Mouse (Mus musculus): ENCODE results near the gene Slc6a16. TPM values are rescaled to one million over a fixed set of nuclear protein-coding genes. Genes with fewer than 3 reads are reported as not detected.
A peak's percentile ranks its signal among the peaks of the same experiment; 100 is the strongest.

The Slc6a16 gene
- 0.62 and 1.3 TPM in 2 replicates for polyA plus RNA-seq (2015; fragmentation: Nextera tagmentation; extraction: Ambion mirVana)

- no peaks in the 10 kb centered on the region for H3K9me3 ChIP-seq
- peaks cover 10% of the 10 kb centered on the region for H3K4me1 ChIP-seq (replicated peaks)
- H3K4me2 ChIP-seq, result peak within 1 kb of the TSS; percentile 61
- WGBS, result 10% methylated on average over 51 of the region's 53 CpGs
- peaks cover 12% of the 10 kb centered on the region; the same call in 1 of the 2 replicates for H3K27me3 ChIP-seq
- H3K4me3 ChIP-seq, result peak within 1 kb of the TSS; percentile 36
- no peak within 1 kb of the TSS for H3K9ac ChIP-seq
- H3K36me3 ChIP-seq, result no peaks in the 10 kb centered on the region
- ATAC-seq (ENCODE audit: low FRiP score, low read depth), result peak; percentile 65; the same call in 1 of the 2 replicates
- H3K27ac ChIP-seq (replicated peaks), result no peak within 1 kb of the TSS
Measured at GRCm38 (mm10) chr7:45240633-45241388, at the start of gene Slc6a16. TSS of gene Slc6a16 (plus strand) at chr7:45241085.

DNA sequence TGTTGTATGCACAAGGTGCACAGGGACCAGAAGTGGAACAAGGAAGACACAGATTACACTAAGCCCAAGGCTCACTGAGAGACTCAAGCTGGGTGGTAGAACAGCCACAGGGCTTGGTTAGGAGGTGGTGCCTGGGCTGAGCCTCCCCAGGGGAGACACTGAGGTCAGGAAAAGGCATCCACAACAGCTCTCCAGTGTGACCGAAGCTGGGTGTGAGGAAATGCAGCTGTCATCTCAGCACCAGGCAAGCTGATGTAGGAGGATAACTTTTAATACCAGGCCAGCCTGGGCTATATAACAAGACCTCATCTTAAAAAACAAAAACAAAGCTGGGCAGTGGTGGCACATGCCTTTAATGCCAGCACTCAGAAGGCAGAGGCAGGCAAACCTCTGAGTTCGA is 49.7 kb upstream of the Slc6a16 start:
- Histone ChIP-seq H3K4me3 (no peak overlapping the region), H3K36me3 (no peaks in the 10 kb centered on the region), H3K9me3 (no peaks in the 10 kb centered on the region), H3K9ac (no peak overlapping the region), H3K4me1 (replicated peaks) (0 out of 2 replicates have a peak, but pooled peaks cover 3% of the 10 kb centered on the region), H3K4me2 (no peak overlapping the region), H3K27me3 (0 out of 2 replicates have a peak, but pooled peaks cover 14% of the 10 kb centered on the region), H3K27ac (replicated peaks) (no peak overlapping the region)
- 64% methylated on average over 2 of the region's 2 CpGs for WGBS
- no peak for ATAC-seq (ENCODE audit: low FRiP score, low read depth)

GRCm38 (mm10) chr7:45191803-45192363 is 49.0 kb upstream of the Slc6a16 start:
- Histone ChIP-seq H3K36me3 (no peaks in the 10 kb centered on the region), H3K27ac (replicated peaks) (no peak overlapping the region), H3K9ac (no peak overlapping the region), H3K27me3 (0 out of 2 replicates have a peak, but pooled peaks cover 9% of the 10 kb centered on the region), H3K4me1 (replicated peaks) (0 out of 2 replicates have a peak, but pooled peaks cover 3% of the 10 kb centered on the region), H3K9me3 (no peaks in the 10 kb centered on the region), H3K4me3 (no peak overlapping the region), H3K4me2 (no peak overlapping the region)
- ATAC-seq (ENCODE audit: low FRiP score, low read depth), result no peak
- 24% methylated on average over 8 of the region's 8 CpGs for WGBS

DNA sequence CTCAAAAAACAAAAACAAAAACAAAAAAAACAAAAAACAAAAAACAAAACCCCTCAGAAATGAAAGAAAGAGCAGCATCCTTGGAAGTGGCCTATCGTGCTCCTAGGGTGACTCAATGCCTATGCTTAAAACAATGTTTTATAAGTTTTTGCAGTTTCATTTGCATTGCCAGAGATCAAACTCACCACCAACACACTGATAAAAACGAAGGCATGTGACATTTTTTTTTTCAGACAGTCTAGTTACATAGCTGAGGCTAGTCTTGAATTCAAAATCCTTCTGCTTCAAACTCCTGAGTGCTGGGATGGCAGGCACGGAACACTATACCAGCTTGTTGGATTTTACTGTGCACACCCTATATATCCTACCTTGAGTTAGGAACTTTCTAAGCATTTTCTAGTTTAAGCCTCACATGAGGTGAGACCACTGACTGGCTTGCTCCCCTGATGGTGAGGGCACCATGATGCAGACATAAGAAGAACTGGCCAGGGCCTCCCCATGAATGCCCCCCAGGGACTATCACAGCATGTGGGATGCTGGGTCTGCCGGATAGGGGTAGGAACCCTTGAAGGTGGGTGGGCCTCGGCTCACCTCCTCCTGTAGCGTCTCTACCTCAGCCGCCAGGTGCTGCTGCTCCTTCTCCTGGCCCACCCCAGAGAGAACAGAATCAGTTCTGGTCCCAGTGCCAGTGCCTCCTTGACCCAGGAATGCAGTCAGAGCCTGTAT is 48.1 kb upstream of the Slc6a16 start:
- H3K36me3 ChIP-seq, result no peaks in the 10 kb centered on the region
- ATAC-seq (ENCODE audit: low FRiP score, low read depth), result no peak
- no peak overlapping the region for H3K4me3 ChIP-seq
- WGBS, result 85% methylated on average over 7 of the region's 7 CpGs
- H3K4me2 ChIP-seq, result no peak overlapping the region
- no peak overlapping the region for H3K9ac ChIP-seq
- H3K4me1 ChIP-seq (replicated peaks), result 0 out of 2 replicates have a peak, but pooled peaks cover 3% of the 10 kb centered on the region
- no peak overlapping the region for H3K27ac ChIP-seq (replicated peaks)
- H3K9me3 ChIP-seq, result no peaks in the 10 kb centered on the region
- 0 out of 2 replicates have a peak, but pooled peaks cover 9% of the 10 kb centered on the region for H3K27me3 ChIP-seq

DNA sequence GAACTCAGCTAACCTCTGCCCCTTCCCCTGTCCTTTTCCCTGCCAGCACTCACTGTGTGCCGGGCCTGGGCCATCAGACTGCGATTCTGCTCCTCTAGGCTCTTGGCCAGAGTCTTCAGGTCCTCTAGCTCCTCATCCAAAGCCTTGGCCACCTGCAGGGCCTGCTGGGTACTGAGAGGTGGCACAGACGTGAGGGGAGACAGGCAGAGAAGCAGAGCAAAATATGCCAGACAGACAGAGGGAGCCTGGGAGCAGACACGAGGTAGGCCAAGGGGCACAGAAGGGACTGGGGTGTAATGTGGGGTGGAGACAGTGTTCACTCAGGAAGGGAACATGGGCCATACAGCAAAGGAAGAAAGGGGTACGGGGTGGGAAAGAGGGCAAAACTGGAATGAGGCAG is 47.5 kb upstream of the Slc6a16 start:
- 0 out of 2 replicates have a peak, but pooled peaks cover 9% of the 10 kb centered on the region for H3K4me1 ChIP-seq (replicated peaks)
- no peak overlapping the region for H3K4me2 ChIP-seq
- H3K27me3 ChIP-seq, result 0 out of 2 replicates have a peak, but pooled peaks cover 4% of the 10 kb centered on the region
- no peaks in the 10 kb centered on the region for H3K9me3 ChIP-seq
- no peak overlapping the region for H3K4me3 ChIP-seq
- no peak overlapping the region for H3K9ac ChIP-seq
- H3K27ac ChIP-seq (replicated peaks), result no peak overlapping the region
- no peaks in the 10 kb centered on the region for H3K36me3 ChIP-seq
- WGBS, result 74% methylated on average over 5 of the region's 5 CpGs
- no peak for ATAC-seq (ENCODE audit: low FRiP score, low read depth)

DNA sequence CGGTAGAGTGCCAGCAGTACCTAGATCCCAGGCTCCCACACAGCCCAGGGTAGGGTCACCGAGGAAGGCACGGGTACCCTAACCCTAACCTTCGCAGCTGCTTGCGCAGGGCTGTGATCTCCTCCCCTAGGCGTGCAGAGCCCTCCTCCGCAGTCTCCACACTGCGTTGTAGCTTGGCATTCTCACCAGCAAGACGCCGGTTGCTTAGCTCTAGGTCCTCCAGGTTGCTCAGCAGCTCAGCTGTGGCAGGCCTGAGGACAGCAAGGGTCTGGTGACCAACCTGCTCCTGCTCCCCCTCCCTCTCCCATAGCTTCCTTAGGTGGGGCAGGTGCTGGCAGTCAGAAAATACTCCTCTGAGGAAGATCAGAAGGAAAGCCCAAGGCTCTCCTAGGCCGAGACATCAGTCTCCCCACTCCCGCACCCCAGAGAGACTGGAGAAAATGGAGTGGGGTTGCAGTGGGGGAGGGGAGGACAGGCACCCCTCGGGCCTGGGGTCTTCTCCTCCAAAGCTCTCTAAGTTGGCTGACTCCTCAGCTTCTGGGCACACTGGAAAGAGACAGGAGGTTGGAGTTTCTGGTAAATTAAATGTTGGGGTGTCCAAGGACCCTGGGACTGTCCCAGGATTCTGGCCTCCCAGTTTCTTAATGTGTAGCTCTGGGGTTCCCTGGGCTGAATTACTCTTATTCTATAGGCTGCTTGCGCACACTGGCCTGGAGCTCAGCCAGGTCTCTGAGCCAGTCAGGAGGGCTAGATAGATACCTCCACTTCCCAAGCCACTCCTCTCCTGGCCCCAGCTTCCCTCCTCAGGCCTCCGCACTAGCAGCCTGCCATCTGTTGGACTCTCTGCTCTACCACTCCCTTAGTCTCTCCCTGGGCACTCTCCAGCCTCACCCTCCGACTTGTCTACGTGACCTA is 46.8 kb upstream of the Slc6a16 start:
- H3K27me3 ChIP-seq, result 0 out of 2 replicates have a peak, but pooled peaks cover 3% of the 10 kb centered on the region
- no peak overlapping the region for H3K27ac ChIP-seq (replicated peaks)
- H3K9me3 ChIP-seq, result no peaks in the 10 kb centered on the region
- 71% methylated on average over 17 of the region's 17 CpGs for WGBS
- no peak overlapping the region for H3K4me3 ChIP-seq
- no peak overlapping the region for H3K4me2 ChIP-seq
- H3K4me1 ChIP-seq (replicated peaks), result 0 out of 2 replicates have a peak, but pooled peaks cover 9% of the 10 kb centered on the region
- no peaks in the 10 kb centered on the region for H3K36me3 ChIP-seq
- no peak overlapping the region for H3K9ac ChIP-seq
- no peak for ATAC-seq (ENCODE audit: low FRiP score, low read depth)

- no peak overlapping the region for H3K4me2 ChIP-seq
- H3K27ac ChIP-seq (replicated peaks), result no peak overlapping the region
- H3K9ac ChIP-seq, result no peak overlapping the region
- no peaks in the 10 kb centered on the region for H3K36me3 ChIP-seq
- WGBS, result 66% methylated on average over 13 of the region's 13 CpGs
- ATAC-seq (ENCODE audit: low FRiP score, low read depth), result no peak
- 0 out of 2 replicates have a peak, but pooled peaks cover 9% of the 10 kb centered on the region for H3K4me1 ChIP-seq (replicated peaks)
- no peaks in the 10 kb centered on the region for H3K27me3 ChIP-seq
- no peaks in the 10 kb centered on the region for H3K9me3 ChIP-seq
- no peak overlapping the region for H3K4me3 ChIP-seq
Measured at GRCm38 (mm10) chr7:45195341-45196175, 45.3 kb upstream of the Slc6a16 start.

DNA sequence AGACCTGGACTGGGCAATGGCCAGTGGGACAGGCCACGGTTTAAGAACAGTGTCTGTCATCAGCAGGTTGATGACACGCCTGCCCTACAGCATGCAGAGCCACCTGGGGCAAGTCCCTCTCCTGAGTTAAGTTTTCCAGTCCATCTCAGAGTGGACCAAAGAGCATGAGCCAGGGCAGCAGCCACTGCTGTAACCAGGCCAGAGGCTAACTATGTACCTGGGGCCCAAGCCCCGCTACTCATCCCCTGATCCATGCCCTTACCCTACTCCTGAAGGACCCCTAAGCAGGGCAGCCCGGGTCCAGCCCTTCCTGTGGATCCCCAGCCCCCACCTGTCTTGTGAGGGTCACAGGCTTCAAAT is 44.7 kb upstream of the Slc6a16 start:
- no peaks in the 10 kb centered on the region for H3K9me3 ChIP-seq
- H3K4me3 ChIP-seq, result no peak overlapping the region
- no peak overlapping the region for H3K9ac ChIP-seq
- H3K27me3 ChIP-seq, result no peaks in the 10 kb centered on the region
- no peak overlapping the region for H3K4me2 ChIP-seq
- ATAC-seq (ENCODE audit: low FRiP score, low read depth), result no peak
- H3K4me1 ChIP-seq (replicated peaks), result 0 out of 2 replicates have a peak, but pooled peaks cover 9% of the 10 kb centered on the region
- no peak overlapping the region for H3K27ac ChIP-seq (replicated peaks)
- H3K36me3 ChIP-seq, result no peaks in the 10 kb centered on the region
- 81% methylated on average over 4 of the region's 4 CpGs for WGBS

- no peak overlapping the region for H3K4me3 ChIP-seq
- H3K4me2 ChIP-seq, result no peak overlapping the region
- no peaks in the 10 kb centered on the region for H3K27me3 ChIP-seq
- no peak overlapping the region for H3K9ac ChIP-seq
- 66% methylated on average over 5 of the region's 5 CpGs for WGBS
- no peaks in the 10 kb centered on the region for H3K36me3 ChIP-seq
- 0 out of 2 replicates have a peak, but pooled peaks cover 8% of the 10 kb centered on the region for H3K4me1 ChIP-seq (replicated peaks)
- H3K27ac ChIP-seq (replicated peaks), result no peak overlapping the region
- no peak for ATAC-seq (ENCODE audit: low FRiP score, low read depth)
- H3K9me3 ChIP-seq, result no peaks in the 10 kb centered on the region
Measured at GRCm38 (mm10) chr7:45196994-45197393, 43.9 kb upstream of the Slc6a16 start.

DNA sequence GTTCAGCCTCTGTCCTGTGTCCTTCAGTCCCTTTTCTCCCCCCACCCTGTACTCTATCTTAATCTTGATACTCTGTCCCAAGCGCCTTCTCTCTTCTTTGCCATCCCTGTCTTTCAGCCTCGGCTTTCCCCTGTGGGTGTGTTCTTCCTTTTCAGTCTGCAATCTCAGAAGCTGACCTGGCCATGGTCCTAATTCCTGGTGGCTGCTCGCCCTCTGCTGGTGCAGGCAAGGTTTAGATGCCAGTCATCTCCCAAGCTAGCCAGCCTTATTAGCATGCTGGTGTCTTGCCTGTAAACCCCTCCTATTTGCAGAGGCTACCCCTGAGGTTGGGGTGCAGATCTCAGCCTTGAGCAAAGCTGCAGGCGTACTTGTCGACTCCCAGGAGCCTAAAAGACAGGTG is 42.5 kb upstream of the Slc6a16 start:
- no peaks in the 10 kb centered on the region for H3K27me3 ChIP-seq
- H3K4me3 ChIP-seq, result no peak overlapping the region
- H3K9ac ChIP-seq, result no peak overlapping the region
- H3K36me3 ChIP-seq, result no peaks in the 10 kb centered on the region
- peak; percentile 45; the same call in 1 of the 2 replicates for ATAC-seq (ENCODE audit: low FRiP score, low read depth)
- H3K4me1 ChIP-seq (replicated peaks), result 0 out of 2 replicates have a peak, but pooled peaks cover 7% of the 10 kb centered on the region
- 12% methylated on average over 5 of the region's 5 CpGs for WGBS
- H3K27ac ChIP-seq (replicated peaks), result no peak overlapping the region
- no peak overlapping the region for H3K4me2 ChIP-seq
- no peaks in the 10 kb centered on the region for H3K9me3 ChIP-seq

Measured in hindbrain, embryonic 15.5 days (tissue).